Mouse (Mus musculus): ENCODE data around the gene Rapgef2. TPM values are rescaled to one million over a fixed set of nuclear protein-coding genes. Genes with fewer than 3 reads are reported as not detected.
"Not testable (repeated sequence)": the region's sequence is repeated elsewhere in the genome, so short reads cannot be mapped to it uniquely, and the experiment has no call there.

Rapgef2 gene
- polyA plus RNA-seq, 2 experiments from 2014 or later = 3.1 to 5.6 TPM

GRCm38 (mm10) chr3:79202275-79203153 lies 83.8 kb downstream of the Rapgef2 start:
- ATAC-seq = peak; percentile 93

- ATAC-seq = peak; percentile 94
These were observed 89.4 kb downstream of the Rapgef2 start for GRCm38 (mm10) chr3:79196708-79197437.

GRCm38 (mm10) chr3:79195280-79195679 lies 91.0 kb downstream of the Rapgef2 start:
- no peak for ATAC-seq

DNA sequence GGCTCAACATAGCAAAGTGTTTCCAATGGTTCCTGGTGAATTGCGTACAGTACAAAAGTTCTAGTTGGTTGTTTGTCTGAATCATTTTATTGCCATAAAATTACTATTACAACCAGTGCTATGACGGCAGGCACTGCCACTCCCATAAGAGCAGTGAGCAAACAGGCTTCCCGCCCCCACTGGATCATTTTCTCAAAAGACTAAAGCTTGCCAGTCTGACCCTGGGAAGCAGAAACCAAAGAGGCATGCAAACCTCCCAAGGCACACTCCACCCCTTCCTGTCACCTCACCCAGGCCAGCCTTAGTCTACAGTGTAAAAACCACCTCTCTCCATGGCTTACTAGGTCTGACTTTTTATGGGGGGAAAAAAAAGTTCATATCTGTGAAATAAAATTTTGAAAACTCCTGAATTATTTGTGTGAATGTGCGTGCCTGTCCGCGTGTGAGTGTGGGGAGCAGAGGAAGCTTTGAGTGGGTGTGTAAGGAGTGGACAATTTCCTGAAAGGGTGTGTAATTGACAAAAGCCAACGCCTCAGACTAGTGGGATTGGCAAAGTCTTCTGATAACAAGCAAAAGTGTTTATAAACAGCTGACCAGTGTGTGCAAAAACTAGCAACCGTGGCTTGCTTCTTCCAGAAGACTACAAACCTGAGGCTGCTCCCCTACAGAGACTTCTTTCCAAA lies 92.1 kb downstream of the Rapgef2 start:
- ATAC-seq = peak; percentile 24

DNA sequence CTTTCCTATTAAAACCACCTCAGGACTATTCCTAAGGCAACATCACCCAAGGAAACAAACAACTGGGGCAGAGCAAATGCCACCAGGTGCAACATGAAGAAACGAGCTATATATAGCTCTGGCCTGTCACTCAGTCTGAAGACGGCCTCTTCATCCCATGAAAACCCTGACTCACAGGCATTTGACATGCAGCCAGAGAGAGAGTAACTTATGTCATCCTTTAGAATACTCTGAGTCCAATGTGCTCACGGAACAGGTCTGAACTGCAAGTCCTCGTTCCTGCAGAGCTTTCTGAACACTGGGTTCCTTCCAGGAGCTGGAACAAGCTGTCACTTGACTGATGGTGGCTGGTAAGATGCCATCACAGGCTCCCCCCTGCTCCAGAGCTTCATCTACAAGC lies 93.3 kb downstream of the Rapgef2 start:
- ATAC-seq = no peak

- no peak for ATAC-seq
These were observed 94.3 kb downstream of the Rapgef2 start for GRCm38 (mm10) chr3:79191981-79192380.

- no peak for ATAC-seq
These were observed 94.8 kb downstream of the Rapgef2 start for GRCm38 (mm10) chr3:79191471-79191870.

- ATAC-seq = no peak
These were observed 95.9 kb downstream of the Rapgef2 start for GRCm38 (mm10) chr3:79190377-79190776.

DNA sequence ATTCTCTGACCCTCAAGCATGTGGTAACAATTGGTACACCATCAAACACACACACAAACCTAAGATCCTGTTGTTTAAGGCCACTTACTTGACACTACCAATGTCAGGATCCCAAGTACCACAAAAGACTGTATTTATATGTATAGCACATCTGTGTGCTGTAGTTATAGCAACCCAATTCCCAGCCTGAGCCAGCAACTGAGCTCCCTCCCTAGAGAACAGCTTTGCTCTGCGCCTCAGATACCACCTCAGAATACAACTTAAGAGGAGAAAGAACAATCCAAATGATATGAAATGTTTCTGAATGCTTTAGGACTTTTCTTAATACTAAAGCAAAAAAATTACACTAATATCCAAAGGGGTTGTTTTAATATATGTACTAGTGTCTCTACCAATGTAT lies 98.4 kb downstream of the Rapgef2 start:
- no peak for ATAC-seq

- peak; percentile 11 for ATAC-seq
These were observed 104.0 kb downstream of the Rapgef2 start for GRCm38 (mm10) chr3:79182290-79182689.

DNA sequence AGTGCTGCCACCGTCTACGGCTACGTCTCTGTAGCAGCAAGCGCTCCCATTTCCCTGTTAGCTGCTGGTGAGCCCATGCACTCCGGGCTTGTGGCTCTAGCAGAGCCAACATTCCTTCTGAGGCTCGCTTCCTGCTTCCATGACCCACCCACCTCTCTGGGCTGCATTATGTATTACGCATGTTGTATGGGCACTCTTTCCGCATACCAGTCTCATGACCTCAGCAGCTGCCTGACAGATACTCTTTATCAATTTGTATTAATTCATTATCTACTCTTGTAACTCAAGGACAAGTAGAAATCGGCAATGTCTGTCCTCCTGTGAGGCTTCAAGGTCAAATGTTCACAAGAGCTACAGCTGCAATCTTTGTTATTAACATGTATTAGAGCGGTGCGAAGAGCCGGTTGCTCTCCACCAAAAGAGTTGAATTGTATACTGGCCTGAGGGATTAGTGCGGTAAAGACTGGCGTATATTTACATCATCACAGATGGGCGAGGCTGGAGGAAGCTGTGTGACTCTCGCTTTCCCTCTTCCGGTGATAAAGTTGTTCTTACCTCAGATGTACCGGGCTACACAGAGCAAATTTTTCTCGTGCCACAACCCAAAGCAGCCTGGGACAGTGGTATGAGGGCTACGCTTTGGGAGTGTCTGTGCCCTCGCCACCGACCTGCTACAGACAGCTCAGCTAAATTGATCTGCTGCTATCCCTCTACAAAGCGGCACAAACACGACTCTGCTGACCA lies 104.9 kb downstream of the Rapgef2 start:
- peak; percentile 32 for ATAC-seq

GRCm38 (mm10) chr3:79180086-79180485 lies 106.2 kb downstream of the Rapgef2 start:
- no peak for ATAC-seq

DNA sequence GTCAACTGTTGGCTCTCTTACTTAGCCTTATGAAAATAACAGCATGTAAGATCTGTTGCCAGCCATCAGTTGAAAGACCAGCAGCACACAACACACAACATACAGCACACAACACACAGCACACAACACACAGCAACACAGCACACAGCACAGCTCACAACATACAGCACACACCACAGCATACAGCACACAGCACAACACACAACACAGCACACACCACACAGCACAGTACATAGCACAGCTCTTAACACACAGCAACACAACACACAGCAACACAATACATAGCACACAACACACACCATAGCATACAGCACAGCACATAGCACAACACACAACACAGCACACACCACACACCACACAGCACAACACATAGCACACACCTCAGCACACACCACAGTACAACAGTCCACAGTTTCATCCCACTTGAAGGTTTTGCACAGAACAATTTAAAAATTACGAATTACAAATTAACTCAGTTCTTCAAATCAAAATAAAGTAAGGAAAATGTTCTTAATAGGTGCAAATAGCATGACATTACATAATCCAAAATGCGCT lies 106.7 kb downstream of the Rapgef2 start:
- ATAC-seq = no peak

DNA sequence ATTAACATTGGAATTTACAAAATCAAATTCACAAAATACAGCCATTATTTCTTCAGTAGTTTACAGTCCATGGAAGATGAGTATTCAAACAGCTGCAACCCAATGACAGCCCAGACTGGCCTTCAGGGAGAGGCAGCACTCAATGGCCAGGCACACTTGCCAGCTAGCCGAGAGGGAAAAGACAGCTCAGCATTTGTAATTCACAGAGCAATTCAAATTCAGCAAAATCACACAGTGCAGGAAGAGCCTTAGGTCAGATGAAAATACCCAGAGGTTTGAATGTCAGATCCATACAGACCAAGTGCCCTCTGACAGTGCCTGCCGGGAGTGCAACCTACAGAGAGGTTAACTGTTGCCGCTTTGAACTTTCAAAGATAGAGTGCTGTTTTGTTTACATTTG lies 107.6 kb downstream of the Rapgef2 start:
- no peak for ATAC-seq

DNA sequence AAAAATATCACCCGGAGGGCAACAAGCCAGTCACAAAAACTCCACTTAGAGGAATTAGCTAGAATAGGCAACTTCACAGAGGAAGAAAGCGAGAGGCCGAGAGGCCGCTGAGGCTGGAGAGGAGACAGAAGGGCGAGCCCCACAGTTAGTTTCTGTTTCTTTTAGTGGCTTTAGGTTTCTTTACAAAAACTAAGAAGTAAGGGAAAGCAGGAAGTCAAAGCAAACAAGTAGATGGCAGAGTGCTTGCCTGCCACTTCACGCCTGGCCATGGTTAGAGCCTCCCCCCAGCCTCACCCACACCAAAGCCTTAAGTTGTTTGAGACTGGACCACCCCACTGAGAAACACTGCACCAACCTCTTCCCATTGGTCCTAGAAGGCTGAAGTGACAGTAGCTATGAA lies 108.2 kb downstream of the Rapgef2 start:
- ATAC-seq = peak; percentile 49

DNA sequence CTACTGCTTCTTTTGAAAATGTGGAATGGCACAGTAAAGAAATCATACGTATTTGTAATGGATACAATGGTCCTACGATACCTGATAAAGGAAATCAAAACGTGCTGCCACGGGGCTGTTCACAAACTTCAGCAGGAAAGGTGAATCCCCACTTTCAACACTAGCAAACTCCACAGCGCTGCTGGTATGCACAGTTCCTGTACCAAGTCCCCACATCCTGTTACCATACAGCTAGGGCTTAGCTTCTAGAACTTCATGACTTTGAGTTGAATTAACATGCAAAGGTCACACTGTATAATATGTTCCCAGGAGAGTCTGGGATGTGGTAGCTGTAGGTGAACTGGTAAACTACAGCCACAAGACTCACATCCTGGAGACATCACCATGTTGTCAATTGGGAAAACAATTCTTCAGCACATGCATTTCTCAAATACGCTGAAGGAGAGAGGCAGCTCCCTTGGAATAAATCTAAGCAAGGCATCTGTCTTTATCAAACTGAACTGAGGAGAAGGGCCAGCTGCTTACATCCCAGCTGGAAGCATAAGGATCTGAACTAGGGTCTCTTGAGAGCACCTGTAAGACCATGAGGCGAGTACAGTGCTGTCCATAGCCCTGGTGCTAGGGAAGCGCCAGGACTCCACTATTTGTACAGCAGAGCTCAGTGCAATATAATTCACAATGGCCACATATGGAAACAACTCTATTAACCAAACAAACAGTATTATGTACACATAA lies 109.0 kb downstream of the Rapgef2 start:
- ATAC-seq = peak; percentile 83

GRCm38 (mm10) chr3:79174168-79174567 lies 112.1 kb downstream of the Rapgef2 start:
- ATAC-seq = no peak

DNA sequence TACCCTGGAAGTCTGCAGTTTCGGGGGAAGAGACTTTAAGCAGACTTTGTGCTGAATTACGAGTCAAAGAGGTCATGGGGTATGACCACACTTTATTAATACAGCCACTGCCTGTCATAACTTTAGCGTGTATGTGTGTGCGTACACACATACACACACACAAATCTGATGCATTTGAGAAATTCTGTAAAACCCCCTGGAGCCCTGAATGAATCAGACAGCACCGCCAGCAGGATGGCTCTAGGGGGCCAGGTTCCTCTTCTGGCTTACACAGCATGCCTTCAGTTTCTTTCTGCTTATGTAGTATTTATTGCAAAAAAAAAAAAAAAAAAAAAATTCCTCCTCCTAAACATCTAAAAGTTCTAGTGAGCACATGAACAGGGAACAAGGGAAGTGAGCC lies 113.0 kb downstream of the Rapgef2 start:
- no peak for ATAC-seq

DNA sequence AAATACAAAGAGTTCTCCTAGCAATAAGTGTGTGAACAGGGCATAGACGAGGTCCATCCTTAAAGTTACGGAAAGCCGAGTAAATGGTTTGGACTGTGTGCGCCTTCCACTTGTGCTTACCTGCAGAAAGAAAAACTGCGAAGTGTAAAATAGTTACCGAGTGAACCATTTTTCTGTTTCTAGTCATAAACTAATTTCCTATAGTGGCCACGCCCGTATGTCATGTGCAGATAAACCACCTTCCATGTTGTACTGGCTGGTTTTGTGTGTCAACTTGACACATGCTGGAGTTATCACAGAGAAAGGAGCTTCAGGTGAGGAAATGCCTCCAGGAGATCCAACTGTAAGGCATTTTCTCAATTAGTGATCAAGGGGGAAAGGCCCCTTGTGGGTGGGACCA lies 115.2 kb downstream of the Rapgef2 start:
- ATAC-seq = not testable (repeated sequence)

DNA sequence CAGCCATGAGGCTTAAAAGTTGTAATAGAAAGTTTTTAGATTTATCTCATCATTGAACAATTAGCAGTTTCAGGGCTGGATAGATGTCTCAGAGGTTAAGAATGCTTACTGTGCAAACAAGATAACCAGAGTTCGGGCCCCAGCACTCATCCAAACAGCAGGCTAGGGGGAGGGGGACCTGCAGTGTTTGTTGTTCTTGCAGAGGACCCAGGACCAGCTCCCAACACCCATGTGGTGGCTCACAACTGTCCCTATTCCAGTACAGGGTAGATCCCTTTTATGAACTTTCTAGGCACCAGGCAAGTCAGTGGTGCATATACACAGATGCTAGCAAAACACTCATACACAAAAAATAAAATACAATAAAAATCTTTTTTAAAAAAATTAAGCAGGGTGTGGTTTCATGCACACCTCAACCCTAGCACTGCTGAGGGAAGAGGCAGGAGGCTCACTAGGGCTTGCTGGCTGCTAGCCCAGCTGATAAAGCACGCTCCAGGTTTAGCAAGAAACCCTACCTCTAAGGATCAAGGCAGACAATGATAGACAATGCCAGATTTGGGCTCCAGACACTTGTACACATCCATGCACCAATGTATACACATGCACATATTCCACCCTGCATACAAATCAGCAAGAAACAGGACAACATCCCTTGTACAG lies 118.0 kb downstream of the Rapgef2 start:
- no peak for ATAC-seq

- no peak for ATAC-seq
These were observed 118.7 kb downstream of the Rapgef2 start for GRCm38 (mm10) chr3:79167586-79167985.
